Mouse (Mus musculus): Measurements from ENCODE around the gene Tas2r131. TPM values are rescaled to one million over a fixed set of nuclear protein-coding genes. Genes with fewer than 3 reads are reported as not detected.

Tas2r131 gene
- not detected in 2 replicates for polyA plus RNA-seq (2021; fragmentation: Nextera tagmentation)
- long read RNA-seq, experiment 1 = 0 reads
- long read RNA-seq, experiment 2 = 0 reads

GRCm38 (mm10) chr6:132957819-132958218, at the start of gene Tas2r131:
Gene Tas2r131, minus strand, starts transcription at chr6:132957919.

GRCm38 (mm10) chr6:132980865-132981264, 23.1 kb upstream of the Tas2r131 start, which contains the start of gene Tas2r109:
Gene Tas2r109, minus strand, starts transcription at chr6:132980965.

GRCm38 (mm10) chr6:132950802-132951201, 6.9 kb downstream of the Tas2r131 start, which contains the start of gene Tas2r129:
Gene Tas2r129, plus strand, starts transcription at chr6:132951102.

GRCm38 (mm10) chr6:132909351-132909750, 48.4 kb downstream of the Tas2r131 start, which contains the start of gene Tas2r125:
Gene Tas2r125, plus strand, starts transcription at chr6:132909651.

Other genes with a start within 250 kb of the Tas2r131 start
- gene Tas2r122, start 246.0 kb downstream of the Tas2r131 start, polyA plus RNA-seq (2021; fragmentation: Nextera tagmentation) = not detected in 2 replicates
- not detected in 2 replicates for gene Tas2r115, start 219.9 kb downstream of the Tas2r131 start, polyA plus RNA-seq (2021; fragmentation: Nextera tagmentation)
- gene Tas2r124, start 203.2 kb downstream of the Tas2r131 start, polyA plus RNA-seq (2021; fragmentation: Nextera tagmentation) = not detected in 2 replicates
- not detected in 2 replicates for gene Tas2r102, start 195.8 kb downstream of the Tas2r131 start, polyA plus RNA-seq (2021; fragmentation: Nextera tagmentation)
- gene Tas2r136, start 179.8 kb downstream of the Tas2r131 start, polyA plus RNA-seq (2021; fragmentation: Nextera tagmentation) = not detected in 2 replicates
- gene Tas2r117, start 155.1 kb downstream of the Tas2r131 start, polyA plus RNA-seq (2021; fragmentation: Nextera tagmentation) = not detected in 2 replicates
- not detected in 2 replicates for gene Tas2r123, start 110.8 kb downstream of the Tas2r131 start, polyA plus RNA-seq (2021; fragmentation: Nextera tagmentation)
- not detected in 2 replicates for gene Tas2r116, start 102.5 kb downstream of the Tas2r131 start, polyA plus RNA-seq (2021; fragmentation: Nextera tagmentation)
- gene Tas2r110, start 89.9 kb downstream of the Tas2r131 start, polyA plus RNA-seq (2021; fragmentation: Nextera tagmentation) = not detected in 2 replicates
- not detected in 2 replicates for gene Tas2r113, start 64.9 kb downstream of the Tas2r131 start, polyA plus RNA-seq (2021; fragmentation: Nextera tagmentation)
- not detected in 2 replicates for gene Tas2r125, start 48.3 kb downstream of the Tas2r131 start, polyA plus RNA-seq (2021; fragmentation: Nextera tagmentation)
- not detected in 2 replicates for gene Tas2r129, start 6.8 kb downstream of the Tas2r131 start, polyA plus RNA-seq (2021; fragmentation: Nextera tagmentation)
- gene Tas2r109, start 23.0 kb upstream of the Tas2r131 start, polyA plus RNA-seq (2021; fragmentation: Nextera tagmentation) = not detected in 2 replicates
- gene Tas2r103, start 79.2 kb upstream of the Tas2r131 start, polyA plus RNA-seq (2021; fragmentation: Nextera tagmentation) = not detected in 2 replicates
- not detected in 2 replicates for gene Tas2r140, start 97.9 kb upstream of the Tas2r131 start, polyA plus RNA-seq (2021; fragmentation: Nextera tagmentation)
- gene Smim10l1, start 147.0 kb upstream of the Tas2r131 start, polyA plus RNA-seq (2021; fragmentation: Nextera tagmentation) = 173 and 191 TPM in 2 replicates